Mouse (Mus musculus): Measurements from ENCODE around the gene Perp.

Perp gene

GRCm38 (mm10) chr10:18844441-18845286, at the start of gene Perp:
TSS of gene Perp (plus strand) at chr10:18845020.
- DNase-seq, result peak; percentile 84 to 89

- DNase-seq, result no peak
These were observed 33.1 kb upstream of the Perp start for GRCm38 (mm10) chr10:18811751-18812150.

- peak; percentile 29 to 36 for DNase-seq
These were observed 28.3 kb upstream of the Perp start for GRCm38 (mm10) chr10:18816560-18816959.

GRCm38 (mm10) chr10:18825143-18825542, 19.7 kb upstream of the Perp start:
- DNase-seq, result no peak

- no peak for DNase-seq
These were observed 18.7 kb upstream of the Perp start for GRCm38 (mm10) chr10:18826107-18826506.

- DNase-seq, result no peak
These were observed 16.9 kb upstream of the Perp start for GRCm38 (mm10) chr10:18827936-18828335.

GRCm38 (mm10) chr10:18830359-18830758, 14.5 kb upstream of the Perp start:
- DNase-seq, result no peak

GRCm38 (mm10) chr10:18831823-18832222, 13.0 kb upstream of the Perp start:
- DNase-seq, result no peak

GRCm38 (mm10) chr10:18834389-18834788, 10.4 kb upstream of the Perp start:
- DNase-seq, result peak; percentile 30 to 36

- peak; percentile 26 to 71 for DNase-seq
These were observed 8.9 kb upstream of the Perp start for GRCm38 (mm10) chr10:18835684-18836479.

GRCm38 (mm10) chr10:18839530-18839929, 5.3 kb upstream of the Perp start:
- DNase-seq, result no peak

- DNase-seq, result no peak
These were observed 4.1 kb upstream of the Perp start for GRCm38 (mm10) chr10:18840736-18841135.

- DNase-seq, result peak; percentile 43 to 64
These were observed 455 bp downstream of the Perp start for GRCm38 (mm10) chr10:18845287-18845662.

GRCm38 (mm10) chr10:18845711-18846110, 891 bp downstream of the Perp start:
- DNase-seq, result no peak

- no peak for DNase-seq
These were observed 1.8 kb downstream of the Perp start for GRCm38 (mm10) chr10:18846474-18847264.

GRCm38 (mm10) chr10:18850177-18850576, 5.4 kb downstream of the Perp start:
- no peak for DNase-seq

GRCm38 (mm10) chr10:18853417-18853816, 8.6 kb downstream of the Perp start:
- DNase-seq, result no peak

GRCm38 (mm10) chr10:18857244-18857643, 12.4 kb downstream of the Perp start:
- DNase-seq, result no peak

- no peak for DNase-seq
These were observed 14.8 kb downstream of the Perp start for GRCm38 (mm10) chr10:18859632-18860031.

- no peak for DNase-seq
These were observed 15.5 kb downstream of the Perp start for GRCm38 (mm10) chr10:18860119-18860824.

GRCm38 (mm10) chr10:18860831-18861230, 16.0 kb downstream of the Perp start:
- DNase-seq, result no peak

GRCm38 (mm10) chr10:18861418-18861817, 16.6 kb downstream of the Perp start:
- no peak for DNase-seq

All from kidney, postnatal 36 days (tissue).